In genomic region chr10:76468203-76469162, GRCm38 (mm10) we compare ENCODE assay signal across 8 mouse cellular contexts. TPM values are rescaled to one million over a fixed set of nuclear protein-coding genes. Genes with fewer than 3 reads are reported as not detected.
DNase-seq lines count a peak whose midpoint lies in the region; ATAC-seq lines count a peak whose summit lies in the region.

TSS of gene Mcm3ap (plus strand) at chr10:76468927.
TSS of gene Ybey (minus strand) at chr10:76469114.

- peaks cover 44% of the 10 kb centered on the region for H3K36me3 ChIP-seq in hindbrain, embryonic 12.5 days

- H3K4me1 ChIP-seq in hindbrain, embryonic 12.5 days = peaks cover 16% of the 10 kb centered on the region

- no peaks in the 10 kb centered on the region for H3K27me3 ChIP-seq in hindbrain, embryonic 12.5 days

- H3K4me3 ChIP-seq in hindbrain, embryonic 12.5 days = peak within 1 kb of the TSS; percentile 57

- peak; percentile 92 for DNase-seq in Muller cell, postnatal 12 days (ENCODE audit: inconsistent ontology term)
- peak; percentile 87 for DNase-seq in cerebellum, adult 9-11 months
- peak; percentile 78 to 87 for DNase-seq in frontal cortex, postnatal 10 days (ENCODE audit: low spot score in 2 of 2)
- DNase-seq in layer of hippocampus, postnatal 14 days (ENCODE audit: low spot score in 2 of 2) = peak; percentile 88 to 91
- peak; percentile 86 for DNase-seq in lung, postnatal 14 days
- peak; percentile 84 for DNase-seq in retina, adult 2 months (ENCODE audit: low read depth, low spot score)
- peak; percentile 83 to 85 for DNase-seq in thymus, postnatal 36 days

- H3K9ac ChIP-seq in hindbrain, embryonic 12.5 days = peak within 1 kb of the TSS; percentile 71

- 2% methylated on average over 55 of the region's 55 CpGs for WGBS in hindbrain, embryonic 12.5 days

- H3K9me3 ChIP-seq in hindbrain, embryonic 12.5 days (replicated peaks) = no peaks in the 10 kb centered on the region

- H3K27ac ChIP-seq in hindbrain, embryonic 12.5 days = peak within 1 kb of the TSS; percentile 87

- peak; percentile 97 for ATAC-seq in hindbrain, embryonic 12.5 days (ENCODE audit: low FRiP score)

- H3K4me2 ChIP-seq in hindbrain, embryonic 12.5 days (replicated peaks) = peak within 1 kb of the TSS; percentile 60

RNA-seq across cellular contexts. Expression of gene Mcm3ap, which starts in this region (rescaled TPM):
- polyA plus RNA-seq in hindbrain, embryonic 12.5 days (2016; fragmentation: Nextera tagmentation; extraction: Ambion mirVana) = 83.3 and 91.8 TPM in 2 replicates
- total RNA-seq in layer of hippocampus, postnatal 14 days (2021) = 10 to 100 TPM; 42.2 to 44.1 TPM

RNA-seq across cellular contexts. Expression of gene Ybey, which starts in this region (rescaled TPM):
- polyA plus RNA-seq in hindbrain, embryonic 12.5 days (2016; fragmentation: Nextera tagmentation; extraction: Ambion mirVana) = 8.0 and 8.5 TPM in 2 replicates
- total RNA-seq in layer of hippocampus, postnatal 14 days (2021) = 1 to 10 TPM; 3.4 to 3.8 TPM

Comparison
In these comparisons a context has a peak if more than half of its experiments do, and no peak if none do; other contexts are left out.
1. Peak in every context shown above with its lines: DNase-seq, ATAC-seq, H3K4me3 ChIP-seq and H3K27ac ChIP-seq.